10 mouse cellular contexts compared by ENCODE assay signal in the genomic region with DNA sequence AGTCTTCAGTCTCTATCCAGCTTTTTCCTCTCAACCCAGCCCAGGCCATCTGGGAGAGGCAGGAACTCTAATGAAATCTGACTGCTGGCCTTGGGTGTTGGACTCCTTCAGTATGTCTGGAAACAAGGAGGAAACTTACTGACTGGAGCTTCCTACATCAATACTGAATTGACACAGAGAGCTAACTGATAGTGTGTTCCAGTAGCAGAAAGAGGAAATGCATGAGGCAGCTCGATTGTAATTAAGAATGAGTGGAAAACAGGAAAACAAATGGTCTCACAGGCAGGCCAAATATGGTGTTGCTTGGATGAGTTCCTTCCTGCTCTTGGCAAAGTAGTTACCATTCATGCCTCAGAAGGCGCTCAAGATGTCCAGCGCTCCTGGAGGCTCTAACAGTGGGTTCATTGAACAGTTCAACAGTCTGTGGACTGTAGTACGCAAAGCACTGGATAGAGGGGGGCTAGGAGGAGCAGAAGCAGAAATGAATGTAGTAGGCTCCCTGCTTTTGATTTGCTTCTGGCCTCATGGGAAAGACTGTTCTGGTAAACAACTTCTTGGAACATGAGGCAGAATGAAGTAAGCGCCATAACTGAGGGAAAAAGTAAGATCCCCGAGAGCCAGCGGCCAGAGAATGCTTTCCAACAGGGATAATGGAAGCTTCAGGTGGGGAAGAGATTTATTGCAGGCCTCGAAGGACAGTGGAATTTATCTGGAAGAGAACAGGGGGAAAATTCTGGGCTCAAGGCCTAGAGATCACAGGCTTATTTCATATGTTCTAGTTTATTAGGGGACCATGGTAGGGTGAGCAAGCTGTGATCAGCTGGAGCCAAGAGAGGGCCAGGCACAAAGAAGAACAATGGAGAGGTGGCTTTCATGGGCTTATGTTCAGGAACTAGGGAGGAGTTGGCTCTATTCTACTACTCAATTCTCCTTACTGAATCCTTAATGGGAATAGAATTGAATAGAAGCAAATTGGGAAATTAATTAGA.
DNase-seq lines count a peak whose midpoint lies in the region; ATAC-seq and TF ChIP-seq lines count a peak whose summit lies in the region.
"Had no signal": no experiment of that assay in that cellular context is flagged by ENCODE, and none has a peak within 500 bp of the region (broad histone marks: within the 10 kb centered on the region; RNA-seq: fewer than 3 reads in every experiment).

No protein-coding gene starts in this region.

- DNase-seq in forebrain, embryonic 11.5 days (ENCODE audit: low spot score), result no peak
- DNase-seq in right cerebral cortex, postnatal 10 days (ENCODE audit: low spot score in 2 of 2), result peak; percentile 70 to 81
- DNase-seq in right cerebral cortex, postnatal 25 days, result no peak
- DNase-seq in kidney, postnatal 25 days, result peak; percentile 31 to 63
- DNase-seq in right cerebral cortex, postnatal 4 days, result no peak

- H3K4me3 ChIP-seq in forebrain, embryonic 15.5 days, result no peak overlapping the region
- no peak overlapping the region for H3K4me3 ChIP-seq in forebrain, embryonic 11.5 days (ENCODE audit: low read depth, low read length)
- H3K4me3 ChIP-seq in olfactory bulb, adult 2 months (ENCODE audit: insufficient read depth, low read depth, low read length), result no peak overlapping the region
- H3K4me3 ChIP-seq: embryonic facial prominence, embryonic 12.5 days; megakaryocyte, embryonic 14.5 days had no signal

- WGBS in forebrain, embryonic 15.5 days, result 72% methylated on average over 8 of the region's 8 CpGs
- WGBS in forebrain, embryonic 11.5 days, result 86% methylated on average over 8 of the region's 8 CpGs
- 68% methylated on average over 8 of the region's 8 CpGs for WGBS in olfactory bulb, adult 2 months

- no peak for TF ChIP-seq CTCF in olfactory bulb, adult 2 months (IDR thresholded peaks at IDR 0.05; ENCODE audit: insufficient read depth, low read depth, low read length)

- H3K9ac ChIP-seq in forebrain, embryonic 15.5 days (replicated peaks), result no peak overlapping the region
- H3K9ac ChIP-seq in forebrain, embryonic 11.5 days (ENCODE audit: low read length), result no peak overlapping the region
- H3K9ac ChIP-seq: embryonic facial prominence, embryonic 12.5 days had no signal

- H3K4me1 ChIP-seq in forebrain, embryonic 15.5 days, result no peaks in the 10 kb centered on the region
- no peaks in the 10 kb centered on the region for H3K4me1 ChIP-seq in forebrain, embryonic 11.5 days (replicated peaks; ENCODE audit: control insufficient read depth, insufficient read depth, low read length)
- H3K4me1 ChIP-seq in olfactory bulb, adult 2 months (ENCODE audit: control insufficient read depth, insufficient read depth, low read length), result no peaks in the 10 kb centered on the region
- H3K4me1 ChIP-seq: embryonic facial prominence, embryonic 12.5 days had no signal

- H3K27me3 ChIP-seq in forebrain, embryonic 15.5 days, result no peaks in the 10 kb centered on the region
- no peaks in the 10 kb centered on the region for H3K27me3 ChIP-seq in forebrain, embryonic 11.5 days (ENCODE audit: control insufficient read depth, insufficient read depth, low read length)
- H3K27me3 ChIP-seq: embryonic facial prominence, embryonic 12.5 days; megakaryocyte, embryonic 14.5 days had no signal

- peak; percentile 58; the same call in 1 of the 2 replicates for ATAC-seq in forebrain, embryonic 15.5 days (replicated peaks)
- no peak for ATAC-seq in forebrain, embryonic 11.5 days (replicated peaks; ENCODE audit: low FRiP score)
- ATAC-seq in CD4-positive, CD25-positive, alpha-beta regulatory T cell, adult 4 months, result no peak

- H3K36me3 ChIP-seq in forebrain, embryonic 15.5 days, result no peaks in the 10 kb centered on the region
- no peaks in the 10 kb centered on the region for H3K36me3 ChIP-seq in forebrain, embryonic 11.5 days (ENCODE audit: control insufficient read depth, insufficient read depth, low read length)
- H3K36me3 ChIP-seq: embryonic facial prominence, embryonic 12.5 days had no signal

- H3K9me3 ChIP-seq in forebrain, embryonic 15.5 days, result no peaks in the 10 kb centered on the region
- no peaks in the 10 kb centered on the region for H3K9me3 ChIP-seq in forebrain, embryonic 11.5 days (ENCODE audit: control insufficient read depth, low read length)
- H3K9me3 ChIP-seq: embryonic facial prominence, embryonic 12.5 days had no signal

- no peak overlapping the region for H3K27ac ChIP-seq in forebrain, embryonic 15.5 days (replicated peaks)
- H3K27ac ChIP-seq in forebrain, embryonic 11.5 days (ENCODE audit: low read depth, low read length), result no peak overlapping the region
- 0 out of 2 replicates have a peak overlapping the region, but pooled peaks have one; percentile 25 for H3K27ac ChIP-seq in olfactory bulb, adult 2 months (ENCODE audit: insufficient read depth, low read depth, low read length)
- H3K27ac ChIP-seq: embryonic facial prominence, embryonic 12.5 days had no signal

- no peak for TF ChIP-seq POLR2A in olfactory bulb, adult 2 months (IDR thresholded peaks at IDR 0.05; ENCODE audit: insufficient read depth, low read depth, low read length)

- no peak overlapping the region for H3K4me2 ChIP-seq in forebrain, embryonic 15.5 days (replicated peaks)
- no peak overlapping the region for H3K4me2 ChIP-seq in forebrain, embryonic 11.5 days (ENCODE audit: low read depth, low read length, severe bottlenecking)
- H3K4me2 ChIP-seq: embryonic facial prominence, embryonic 12.5 days had no signal

Comparison
In these comparisons a context has a peak if more than half of its experiments do, and no peak if none do; other contexts are left out.
1. DNase-seq: peak in right cerebral cortex, postnatal 10 days (2 of 2) and kidney, postnatal 25 days (2 of 2); none in forebrain, embryonic 11.5 days (single experiment), right cerebral cortex, postnatal 25 days (single experiment) and right cerebral cortex, postnatal 4 days (single experiment).